7 mouse cellular contexts compared by ENCODE assay signal in the genomic region with DNA sequence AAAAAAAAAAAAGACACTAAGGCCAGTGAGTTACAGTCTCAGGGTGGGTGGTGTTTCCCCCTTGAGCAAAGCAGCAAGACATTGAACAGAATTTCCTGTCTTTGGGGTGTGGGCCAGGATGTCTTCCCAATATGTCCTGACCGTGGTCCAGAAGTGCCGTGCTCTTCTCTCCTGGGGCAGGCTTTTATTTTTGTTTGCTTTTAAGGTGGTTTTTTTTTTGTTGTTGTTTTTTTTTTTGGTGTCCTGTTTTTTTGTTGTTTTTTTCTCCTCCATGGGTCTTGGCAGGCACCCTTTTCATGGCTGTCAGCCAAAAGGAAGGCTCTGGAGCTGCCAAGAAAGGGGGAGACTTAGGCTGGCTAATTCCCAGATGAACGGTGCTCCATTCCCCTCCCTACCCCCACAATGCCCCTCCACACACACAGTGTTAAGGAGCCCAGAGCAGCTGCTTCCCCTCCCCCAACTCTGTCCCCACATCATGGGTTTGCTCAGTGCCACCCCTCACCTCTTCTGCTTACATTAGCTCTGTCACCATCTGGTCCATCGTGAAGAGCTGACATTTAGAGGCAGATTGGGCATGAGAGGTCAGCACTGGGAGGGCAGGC. TPM values are rescaled to one million over a fixed set of nuclear protein-coding genes. Genes with fewer than 3 reads are reported as not detected.
A peak's percentile ranks its signal among the peaks of the same experiment; 100 is the strongest.
DNase-seq lines count a peak whose midpoint lies in the region; ATAC-seq and TF ChIP-seq lines count a peak whose summit lies in the region.

No protein-coding gene starts in this region.

- TF ChIP-seq CTCF in forebrain, postnatal 0 days (IDR thresholded peaks at IDR 0.05; ENCODE audit: low read depth) = no peak

- intact Hi-C loops in left cerebral cortex, postnatal 10 days (cut with DNase I) = no loop called here

- no peaks in the 10 kb centered on the region for H3K27me3 ChIP-seq in forebrain, postnatal 0 days (ENCODE audit: insufficient read depth, low read length)

- no peak overlapping the region for H3K4me3 ChIP-seq in forebrain, postnatal 0 days (ENCODE audit: low read depth, low read length)

- peaks cover 3% of the 10 kb centered on the region; the same call in 1 of the 2 replicates for H3K4me1 ChIP-seq in forebrain, postnatal 0 days (ENCODE audit: insufficient read depth)

- H3K27ac ChIP-seq in forebrain, postnatal 0 days (ENCODE audit: low read depth, low read length) = 0 out of 2 replicates have a peak overlapping the region, but pooled peaks have one; percentile 50

- 25% methylated on average over 4 of the region's 4 CpGs for WGBS in forebrain, postnatal 0 days

- H3K9me3 ChIP-seq in forebrain, postnatal 0 days (ENCODE audit: low read length) = no peaks in the 10 kb centered on the region

- peaks cover 49% of the 10 kb centered on the region for H3K36me3 ChIP-seq in forebrain, postnatal 0 days (ENCODE audit: insufficient read depth)

- DNase-seq in left cerebral cortex, postnatal 10 days (ENCODE audit: extremely low spot score in 1 of 2, low spot score in 2 of 2) = peak; percentile 62 to 77
- DNase-seq in left cerebral cortex, adult 11 months (ENCODE audit: low spot score) = no peak
- DNase-seq in cerebellum, adult 11 months = peak; percentile 74
- DNase-seq in forebrain, postnatal 0 days = peak; percentile 82
- DNase-seq in kidney, postnatal 4 days = peak; percentile 29 to 31
- DNase-seq in ovary, postnatal 14 days (ENCODE audit: low spot score) = peak; percentile 71

- peak; percentile 69 for ATAC-seq in forebrain, postnatal 0 days
- no peak for ATAC-seq in megakaryocyte-erythroid progenitor cell, adult 5-6 weeks (replicated peaks; ENCODE audit: low FRiP score, low TSS enrichment, poor library complexity, severe bottlenecking)

- no peak overlapping the region for H3K4me2 ChIP-seq in forebrain, postnatal 0 days (ENCODE audit: low read depth)

- H3K9ac ChIP-seq in forebrain, postnatal 0 days = no peak overlapping the region

RNA-seq across cellular contexts. Expression of gene Phyhd1, which starts 3.1 kb away (rescaled TPM):
- total RNA-seq in left cerebral cortex, postnatal 10 days (2021) = 10 to 100 TPM; 14.2 to 14.6 TPM
- 6.3 and 15.7 TPM in 2 replicates for total RNA-seq in forebrain, postnatal 0 days (2014; rRNA removed)
- 5.0 and 6.3 TPM in 2 replicates for polyA plus RNA-seq in forebrain, postnatal 0 days (2015; fragmentation: Nextera tagmentation; extraction: Ambion mirVana)
- not detected in 2 replicates for total RNA-seq in megakaryocyte-erythroid progenitor cell, adult 5-6 weeks (2014; fragmentation: Nextera tagmentation)
- total RNA-seq in megakaryocyte-erythroid progenitor cell, adult 5-6 weeks (2017) = not detected in 2 replicates

RNA-seq across cellular contexts. Expression of gene Gm28038, which starts 17.9 kb away (rescaled TPM):
- not detected for total RNA-seq in left cerebral cortex, postnatal 10 days (2021)
- 2.4 TPM in 1 of 2 replicates, not detected in the other for total RNA-seq in forebrain, postnatal 0 days (2014; rRNA removed)
- polyA plus RNA-seq in forebrain, postnatal 0 days (2015; fragmentation: Nextera tagmentation; extraction: Ambion mirVana) = not detected in 2 replicates
- total RNA-seq in megakaryocyte-erythroid progenitor cell, adult 5-6 weeks (2014; fragmentation: Nextera tagmentation) = 1.8 and 15.1 TPM in 2 replicates
- not detected in 2 replicates for total RNA-seq in megakaryocyte-erythroid progenitor cell, adult 5-6 weeks (2017)

RNA-seq across cellular contexts. Expression of gene Gm28035, which starts 22.6 kb away (rescaled TPM):
- total RNA-seq in left cerebral cortex, postnatal 10 days (2021) = 1 to 10 TPM; 6.3 to 7.3 TPM
- 4.2 and 5.1 TPM in 2 replicates for total RNA-seq in forebrain, postnatal 0 days (2014; rRNA removed)
- polyA plus RNA-seq in forebrain, postnatal 0 days (2015; fragmentation: Nextera tagmentation; extraction: Ambion mirVana) = 0.13 and 0.16 TPM in 2 replicates
- 2.2 TPM in 1 of 2 replicates, not detected in the other for total RNA-seq in megakaryocyte-erythroid progenitor cell, adult 5-6 weeks (2014; fragmentation: Nextera tagmentation)
- 0.09 TPM in 1 of 2 replicates, not detected in the other for total RNA-seq in megakaryocyte-erythroid progenitor cell, adult 5-6 weeks (2017)

RNA-seq across cellular contexts. Expression of gene Dolk, which starts 23.2 kb away (rescaled TPM):
- 10 to 100 TPM; 25.8 to 28.8 TPM for total RNA-seq in left cerebral cortex, postnatal 10 days (2021)
- total RNA-seq in forebrain, postnatal 0 days (2014; rRNA removed) = 26.6 and 34.8 TPM in 2 replicates
- 31.1 and 37.7 TPM in 2 replicates for polyA plus RNA-seq in forebrain, postnatal 0 days (2015; fragmentation: Nextera tagmentation; extraction: Ambion mirVana)
- total RNA-seq in megakaryocyte-erythroid progenitor cell, adult 5-6 weeks (2014; fragmentation: Nextera tagmentation) = 8.7 and 10.5 TPM in 2 replicates
- 11.1 and 11.2 TPM in 2 replicates for total RNA-seq in megakaryocyte-erythroid progenitor cell, adult 5-6 weeks (2017)

RNA-seq across cellular contexts. Expression of gene Nup188, which starts 23.3 kb away (rescaled TPM):
- total RNA-seq in left cerebral cortex, postnatal 10 days (2021) = 10 to 100 TPM; 23.7 to 23.9 TPM
- total RNA-seq in forebrain, postnatal 0 days (2014; rRNA removed) = 25.1 and 29.3 TPM in 2 replicates
- 11.8 and 14.1 TPM in 2 replicates for polyA plus RNA-seq in forebrain, postnatal 0 days (2015; fragmentation: Nextera tagmentation; extraction: Ambion mirVana)
- total RNA-seq in megakaryocyte-erythroid progenitor cell, adult 5-6 weeks (2014; fragmentation: Nextera tagmentation) = 59.3 and 66.6 TPM in 2 replicates
- 25.8 and 29.8 TPM in 2 replicates for total RNA-seq in megakaryocyte-erythroid progenitor cell, adult 5-6 weeks (2017)
